Mouse (Mus musculus) bone marrow macrophage, adult 2 months (primary cell): ENCODE data around the gene Iqch.

ENCODE experiments used
- CTCF ChIP-seq: IDR thresholded peaks from 2 replicates; pipeline ENCODE4 v1.5.1; 2012; ENCODE audit warnings: low read depth, mild to moderate bottlenecking, low read length, moderate library complexity
- POLR2A ChIP-seq: IDR thresholded peaks from 2 replicates; pipeline ENCODE4 v1.6.1; 2012; ENCODE audit warnings: mild to moderate bottlenecking, low read depth, low read length, borderline replicate concordance

GRCm38 (mm10) chr9:63602043-63602939 is at the start of gene Iqch, which contains the start of gene Aagab:
- no peak for TF ChIP-seq CTCF
- peak; percentile 47; the same call in 1 of the 2 replicates for TF ChIP-seq POLR2A
